Mouse (Mus musculus): ENCODE results near the gene Sdr39u1. TPM values are rescaled to one million over a fixed set of nuclear protein-coding genes. Genes with fewer than 3 reads are reported as not detected.

The Sdr39u1 gene
- polyA plus RNA-seq (2014; fragmentation: Nextera tagmentation; extraction: Ambion mirVana) = 61.3 and 64.7 TPM in 2 replicates

DNA sequence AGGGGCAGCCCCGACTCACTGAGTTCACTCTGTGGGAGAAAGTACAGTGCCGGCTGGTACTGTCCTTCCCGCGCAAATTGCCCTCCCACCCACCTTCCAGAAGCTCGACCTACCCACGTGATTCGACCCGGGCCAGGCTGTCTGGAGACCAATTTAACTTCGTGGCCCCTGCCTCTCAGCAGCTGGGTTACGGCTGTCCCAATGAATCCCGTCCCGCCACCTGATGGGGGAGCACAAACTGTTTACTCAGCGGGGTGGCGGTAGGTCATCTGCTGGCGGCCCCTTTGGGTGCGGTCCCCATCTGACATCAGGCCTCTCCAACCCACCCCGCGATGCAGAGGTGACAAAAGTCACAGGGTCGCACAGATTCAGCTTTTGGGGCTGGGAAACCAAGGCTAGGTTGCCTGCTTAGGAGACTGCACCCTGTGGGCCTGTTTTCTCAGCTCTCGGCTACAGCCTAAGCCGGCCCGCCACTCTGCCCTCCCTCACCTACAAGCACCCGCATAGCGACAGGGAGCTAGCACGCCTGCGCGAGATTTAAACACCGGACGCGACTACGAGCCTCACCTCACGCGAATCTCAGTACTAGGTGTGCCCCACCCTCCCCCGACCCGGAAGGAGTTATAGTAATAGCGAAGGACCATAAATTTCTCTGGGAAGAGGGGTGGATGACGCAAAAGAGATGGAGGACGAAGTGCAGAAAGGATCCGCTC is at the start of gene Sdr39u1:
Sdr39u1 (minus strand) TSS at position 593 of the 713 bp plus-strand sequence.
- H3K4me3 ChIP-seq (ENCODE audit: low read length) = peak within 1 kb of the TSS; percentile 42
- peak within 1 kb of the TSS; percentile 53; the same call in 1 of the 2 replicates for H3K27ac ChIP-seq (ENCODE audit: low read depth, low read length)
- H3K4me1 ChIP-seq (ENCODE audit: control insufficient read depth, insufficient read depth, low read length) = peaks cover 6% of the 10 kb centered on the region; the same call in 1 of the 2 replicates
- WGBS = under 1% methylated on average over 39 of the region's 39 CpGs
- H3K4me2 ChIP-seq (replicated peaks; ENCODE audit: low read depth, low read length) = peak within 1 kb of the TSS; percentile 75
- no peaks in the 10 kb centered on the region for H3K9me3 ChIP-seq (ENCODE audit: control insufficient read depth, low read length)
- H3K36me3 ChIP-seq (ENCODE audit: control insufficient read depth, insufficient read depth, low read length) = peaks cover 31% of the 10 kb centered on the region
- peak within 1 kb of the TSS; percentile 63 for H3K9ac ChIP-seq (ENCODE audit: low read depth, low read length)
- ATAC-seq (ENCODE audit: low FRiP score, low TSS enrichment) = peak; percentile 93
- H3K27me3 ChIP-seq (ENCODE audit: control insufficient read depth, insufficient read depth, low read length) = no peaks in the 10 kb centered on the region

DNA sequence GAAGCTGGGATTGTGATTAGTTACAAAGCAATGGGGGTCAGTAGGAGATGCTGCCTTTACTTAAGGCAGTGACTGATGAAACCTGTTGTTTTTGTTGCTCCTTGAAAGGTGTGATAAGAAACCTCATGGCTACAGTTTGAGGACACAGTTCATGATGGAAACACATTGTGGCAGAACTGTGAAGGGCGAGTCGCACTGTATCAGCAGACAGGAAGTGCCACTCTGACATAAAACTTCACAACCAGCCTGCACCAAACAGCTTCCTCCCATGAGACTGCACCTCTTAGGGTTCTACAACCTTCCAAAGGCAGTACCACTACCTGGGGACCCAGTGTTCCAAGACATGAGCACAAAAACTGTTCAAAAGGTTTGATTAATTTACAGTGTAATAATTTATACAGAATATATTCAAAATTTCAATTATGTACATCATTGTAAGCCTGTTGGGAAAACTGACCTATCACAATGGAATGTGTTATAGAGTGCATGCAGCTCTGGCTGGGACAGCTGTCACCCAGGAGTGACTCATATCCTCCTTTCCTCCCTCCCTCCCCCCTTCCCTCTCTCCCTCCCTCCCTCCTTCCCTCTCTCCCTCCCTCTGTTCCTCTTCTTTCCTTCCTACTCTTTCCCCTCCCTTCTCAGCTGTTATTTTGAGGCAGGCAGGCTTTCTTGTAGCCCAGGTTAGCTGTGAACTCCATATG is 46.3 kb upstream of the Sdr39u1 start:
- no peak overlapping the region for H3K9ac ChIP-seq (ENCODE audit: low read depth, low read length)
- WGBS = 52% methylated on average over 2 of the region's 2 CpGs
- no peak for ATAC-seq (ENCODE audit: low FRiP score, low TSS enrichment)

GRCm38 (mm10) chr14:55944575-55944974 is 44.5 kb upstream of the Sdr39u1 start, which contains the start of gene Cma1:
TSS of gene Cma1 (minus strand) at chr14:55944675.
- no peak within 1 kb of the TSS for H3K4me2 ChIP-seq (replicated peaks; ENCODE audit: low read depth, low read length)
- ATAC-seq (ENCODE audit: low FRiP score, low TSS enrichment) = no peak
- no peak within 1 kb of the TSS for H3K4me3 ChIP-seq (ENCODE audit: low read length)
- 76% methylated on average over 4 of the region's 4 CpGs for WGBS
- H3K9me3 ChIP-seq (ENCODE audit: control insufficient read depth, low read length) = no peaks in the 10 kb centered on the region
- H3K9ac ChIP-seq (ENCODE audit: low read depth, low read length) = no peak within 1 kb of the TSS
- no peaks in the 10 kb centered on the region for H3K27me3 ChIP-seq (ENCODE audit: control insufficient read depth, insufficient read depth, low read length)
- no peaks in the 10 kb centered on the region for H3K36me3 ChIP-seq (ENCODE audit: control insufficient read depth, insufficient read depth, low read length)
- no peaks in the 10 kb centered on the region for H3K4me1 ChIP-seq (ENCODE audit: control insufficient read depth, insufficient read depth, low read length)
- no peak within 1 kb of the TSS for H3K27ac ChIP-seq (ENCODE audit: low read depth, low read length)

More for the DNA sequence above, 46.3 kb upstream of the Sdr39u1 start:
- Histone ChIP-seq H3K27me3 (ENCODE audit: control insufficient read depth, insufficient read depth, low read length) (no peaks in the 10 kb centered on the region), H3K4me2 (replicated peaks; ENCODE audit: low read depth, low read length) (no peak overlapping the region), H3K27ac (ENCODE audit: low read depth, low read length) (no peak overlapping the region), H3K36me3 (ENCODE audit: control insufficient read depth, insufficient read depth, low read length) (no peaks in the 10 kb centered on the region), H3K4me3 (ENCODE audit: low read length) (no peak overlapping the region), H3K4me1 (ENCODE audit: control insufficient read depth, insufficient read depth, low read length) (no peaks in the 10 kb centered on the region), H3K9me3 (ENCODE audit: control insufficient read depth, low read length) (no peaks in the 10 kb centered on the region)

DNA sequence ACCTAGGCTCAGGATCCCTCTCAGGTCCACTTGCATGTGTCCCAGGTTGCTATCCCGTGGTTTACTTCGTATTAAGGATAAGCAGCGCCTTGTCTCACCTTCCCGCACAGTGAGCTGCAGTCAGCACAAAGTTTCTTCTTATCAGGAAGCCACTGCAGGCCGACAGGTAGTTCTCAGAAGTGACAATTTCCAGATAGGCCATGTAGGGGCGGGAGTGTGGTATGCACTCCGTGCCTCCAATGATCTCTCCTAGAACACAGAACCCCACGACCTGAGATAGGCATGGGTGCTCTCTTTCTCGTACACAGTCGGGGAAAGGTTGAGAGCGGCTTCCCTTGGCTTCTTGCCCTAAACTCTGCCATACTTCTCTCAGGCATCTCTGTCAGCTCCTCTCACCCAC is 43.5 kb upstream of the Sdr39u1 start:
- Histone ChIP-seq H3K27me3 (ENCODE audit: control insufficient read depth, insufficient read depth, low read length) (no peaks in the 10 kb centered on the region), H3K9ac (ENCODE audit: low read depth, low read length) (no peak overlapping the region), H3K4me2 (replicated peaks; ENCODE audit: low read depth, low read length) (no peak overlapping the region), H3K27ac (ENCODE audit: low read depth, low read length) (no peak overlapping the region), H3K4me3 (ENCODE audit: low read length) (no peak overlapping the region), H3K36me3 (ENCODE audit: control insufficient read depth, insufficient read depth, low read length) (no peaks in the 10 kb centered on the region), H3K4me1 (ENCODE audit: control insufficient read depth, insufficient read depth, low read length) (no peaks in the 10 kb centered on the region), H3K9me3 (ENCODE audit: control insufficient read depth, low read length) (no peaks in the 10 kb centered on the region)
- ATAC-seq (ENCODE audit: low FRiP score, low TSS enrichment) = no peak
- WGBS = 82% methylated on average over 11 of the region's 11 CpGs

- 16% methylated on average over 7 of the region's 7 CpGs for WGBS
- H3K27ac ChIP-seq (ENCODE audit: low read depth, low read length) = no peak overlapping the region
Measured at GRCm38 (mm10) chr14:55940070-55940800, 40.1 kb upstream of the Sdr39u1 start.

GRCm38 (mm10) chr14:55933586-55933985 is 33.5 kb upstream of the Sdr39u1 start:
- no peak overlapping the region for H3K27ac ChIP-seq (ENCODE audit: low read depth, low read length)
- H3K4me2 ChIP-seq (replicated peaks; ENCODE audit: low read depth, low read length) = no peak overlapping the region
- ATAC-seq (ENCODE audit: low FRiP score, low TSS enrichment) = peak; percentile 62; the same call in 1 of the 2 replicates
- no peak overlapping the region for H3K4me3 ChIP-seq (ENCODE audit: low read length)
- WGBS = 33% methylated on average over 7 of the region's 7 CpGs
- no peaks in the 10 kb centered on the region for H3K4me1 ChIP-seq (ENCODE audit: control insufficient read depth, insufficient read depth, low read length)
- H3K36me3 ChIP-seq (ENCODE audit: control insufficient read depth, insufficient read depth, low read length) = no peaks in the 10 kb centered on the region
- no peak overlapping the region for H3K9ac ChIP-seq (ENCODE audit: low read depth, low read length)
- H3K9me3 ChIP-seq (ENCODE audit: control insufficient read depth, low read length) = no peaks in the 10 kb centered on the region
- no peaks in the 10 kb centered on the region for H3K27me3 ChIP-seq (ENCODE audit: control insufficient read depth, insufficient read depth, low read length)

More at GRCm38 (mm10) chr14:55940070-55940800, 40.1 kb upstream of the Sdr39u1 start:
- H3K27me3 ChIP-seq (ENCODE audit: control insufficient read depth, insufficient read depth, low read length) = no peaks in the 10 kb centered on the region
- H3K4me1 ChIP-seq (ENCODE audit: control insufficient read depth, insufficient read depth, low read length) = no peaks in the 10 kb centered on the region
- H3K4me2 ChIP-seq (replicated peaks; ENCODE audit: low read depth, low read length) = no peak overlapping the region
- H3K9ac ChIP-seq (ENCODE audit: low read depth, low read length) = no peak overlapping the region
- H3K9me3 ChIP-seq (ENCODE audit: control insufficient read depth, low read length) = no peaks in the 10 kb centered on the region
- no peak for ATAC-seq (ENCODE audit: low FRiP score, low TSS enrichment)
- no peak overlapping the region for H3K4me3 ChIP-seq (ENCODE audit: low read length)
- no peaks in the 10 kb centered on the region for H3K36me3 ChIP-seq (ENCODE audit: control insufficient read depth, insufficient read depth, low read length)

- Histone ChIP-seq H3K4me2 (replicated peaks; ENCODE audit: low read depth, low read length) (no peak overlapping the region), H3K27me3 (ENCODE audit: control insufficient read depth, insufficient read depth, low read length) (no peaks in the 10 kb centered on the region), H3K9me3 (ENCODE audit: control insufficient read depth, low read length) (no peaks in the 10 kb centered on the region), H3K9ac (ENCODE audit: low read depth, low read length) (no peak overlapping the region), H3K4me3 (ENCODE audit: low read length) (no peak overlapping the region), H3K4me1 (ENCODE audit: control insufficient read depth, insufficient read depth, low read length) (no peaks in the 10 kb centered on the region), H3K36me3 (ENCODE audit: control insufficient read depth, insufficient read depth, low read length) (no peaks in the 10 kb centered on the region), H3K27ac (ENCODE audit: low read depth, low read length) (no peak overlapping the region)
- no peak for ATAC-seq (ENCODE audit: low FRiP score, low TSS enrichment)
- 70% methylated on average over 12 of the region's 12 CpGs for WGBS
Measured at GRCm38 (mm10) chr14:55929263-55929997, 29.3 kb upstream of the Sdr39u1 start.

- no peak overlapping the region for H3K4me2 ChIP-seq (replicated peaks; ENCODE audit: low read depth, low read length)
- H3K27ac ChIP-seq (ENCODE audit: low read depth, low read length) = no peak overlapping the region
- no peak for ATAC-seq (ENCODE audit: low FRiP score, low TSS enrichment)
- no peaks in the 10 kb centered on the region for H3K27me3 ChIP-seq (ENCODE audit: control insufficient read depth, insufficient read depth, low read length)
- H3K9ac ChIP-seq (ENCODE audit: low read depth, low read length) = no peak overlapping the region
- no peaks in the 10 kb centered on the region for H3K9me3 ChIP-seq (ENCODE audit: control insufficient read depth, low read length)
- WGBS = 88% methylated on average over 4 of the region's 4 CpGs
- no peaks in the 10 kb centered on the region for H3K36me3 ChIP-seq (ENCODE audit: control insufficient read depth, insufficient read depth, low read length)
- H3K4me1 ChIP-seq (ENCODE audit: control insufficient read depth, insufficient read depth, low read length) = no peaks in the 10 kb centered on the region
- no peak overlapping the region for H3K4me3 ChIP-seq (ENCODE audit: low read length)
Measured at GRCm38 (mm10) chr14:55926847-55927246, 26.8 kb upstream of the Sdr39u1 start.
